Mouse (Mus musculus) forebrain, embryonic 15.5 days (tissue): ENCODE results near the gene Snu13. TPM values are rescaled to one million over a fixed set of nuclear protein-coding genes. Genes with fewer than 3 reads are reported as not detected.

Experiments
- ATAC-seq: fragments of 200-750 bp; cut with Nextera tagmentation; replicated peaks from 2 replicates; pipeline ENCODE4 v1.8.0; 2017; ENCODE audit warnings: mild to moderate bottlenecking, moderate TSS enrichment, moderate library complexity
- H3K27ac ChIP-seq: fragments of 300-500 bp; sonication (generic); replicated peaks from 2 replicates; pipeline ENCODE4 v1.5.1; 2015; ENCODE audit warnings: mild to moderate bottlenecking, inconsistent platforms
- H3K27me3 ChIP-seq: fragments of 300-500 bp; sonication (generic); 2 replicates; pipeline ENCODE4 v1.6.1; 2015; ENCODE audit warnings: inconsistent platforms
- H3K36me3 ChIP-seq: fragments of 300-500 bp; sonication (generic); 2 replicates; pipeline ENCODE4 v1.6.1; 2015; ENCODE audit warnings: mild to moderate bottlenecking, inconsistent platforms
- H3K4me1 ChIP-seq: fragments of 300-500 bp; sonication (generic); 2 replicates; pipeline ENCODE4 v1.6.1; 2015; ENCODE audit warnings: inconsistent platforms
- H3K4me2 ChIP-seq: fragments of 300-500 bp; sonication (generic); replicated peaks from 2 replicates; pipeline ENCODE4 v1.6.1; 2015; ENCODE audit warnings: mild to moderate bottlenecking, inconsistent platforms
- H3K4me3 ChIP-seq: fragments of 300-500 bp; sonication (generic); 2 replicates; pipeline ENCODE4 v1.5.1; 2015; ENCODE audit warnings: mild to moderate bottlenecking, inconsistent platforms
- H3K9ac ChIP-seq: fragments of 300-500 bp; sonication (generic); replicated peaks from 2 replicates; pipeline ENCODE4 v1.6.1; 2015; ENCODE audit warnings: mild to moderate bottlenecking, inconsistent platforms
- H3K9me3 ChIP-seq: fragments of 300-500 bp; sonication (generic); 2 replicates; pipeline ENCODE4 v1.6.1; 2016; ENCODE audit warnings: inconsistent platforms
- WGBS: fragments of 180-500 bp; shearing (Covaris S2); methylation state at CpG from one replicate; pipeline ENCODE4 v1.1.7; 2015; ENCODE audit warnings: mixed read lengths; 5-methylcytosine and 5-hydroxymethylcytosine counted together
- polyA plus RNA-seq: library from polyadenylated mRNA; unstranded; fragments of >200 nt; fragmentation: Nextera tagmentation; extraction: Ambion mirVana; gene quantifications from 2 replicates; pipeline ENCODE4 v1.2.1, GENCODE M21; 2015

Snu13 gene
- polyA plus RNA-seq, 1 experiment from 2014 or later = 264 TPM

DNA sequence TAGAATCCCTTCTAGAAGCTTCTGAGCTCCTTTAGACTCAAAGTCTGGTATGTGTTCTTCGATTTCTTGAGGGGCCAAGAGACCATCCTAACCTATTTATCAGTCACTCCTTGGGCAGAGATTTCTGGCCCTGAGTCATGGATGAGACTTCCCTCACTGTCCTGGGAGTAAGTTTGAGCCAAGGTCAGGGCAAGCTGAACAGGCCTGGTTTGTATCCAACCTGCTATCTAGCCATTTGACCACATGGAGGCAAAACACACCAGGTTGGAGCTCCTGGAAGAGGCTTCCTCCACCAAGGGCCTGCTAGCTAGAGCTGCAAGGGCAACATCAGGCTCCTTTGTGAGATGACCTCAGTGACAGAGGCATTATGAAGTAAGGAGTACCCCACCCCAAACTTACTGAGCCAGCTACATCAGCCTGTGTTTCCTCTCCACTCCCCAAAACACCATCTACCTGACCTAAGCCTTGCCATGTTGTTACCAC is 11.4 kb upstream of the Snu13 start, which contains the start of gene 4930407I10Rik:
Gene 4930407I10Rik, plus strand, starts transcription at position 433 of the 483 bp plus-strand sequence.
- 81% methylated on average over 1 of the region's 1 CpGs for WGBS
- Histone ChIP-seq H3K36me3 (no peaks in the 10 kb centered on the region), H3K4me3 (no peak within 1 kb of the TSS), H3K27ac (no peak within 1 kb of the TSS), H3K4me1 (no peaks in the 10 kb centered on the region), H3K27me3 (no peaks in the 10 kb centered on the region), H3K9ac (no peak within 1 kb of the TSS), H3K4me2 (no peak within 1 kb of the TSS), H3K9me3 (no peaks in the 10 kb centered on the region)
- no peak for ATAC-seq

GRCm38 (mm10) chr15:82052544-82052943 is 5.1 kb upstream of the Snu13 start:
- 73% methylated on average over 5 of the region's 5 CpGs for WGBS
- no peak overlapping the region for H3K4me2 ChIP-seq
- no peak overlapping the region for H3K4me3 ChIP-seq
- H3K9me3 ChIP-seq = no peaks in the 10 kb centered on the region
- peaks cover 5% of the 10 kb centered on the region for H3K4me1 ChIP-seq
- no peaks in the 10 kb centered on the region for H3K27me3 ChIP-seq
- no peak overlapping the region for H3K9ac ChIP-seq
- ATAC-seq = no peak
- H3K36me3 ChIP-seq = no peaks in the 10 kb centered on the region
- H3K27ac ChIP-seq = no peak overlapping the region

- ATAC-seq = 0 out of 2 replicates have a peak, but pooled peaks have one; percentile 43
- Histone ChIP-seq H3K9me3 (no peaks in the 10 kb centered on the region), H3K27ac (peak overlapping the region; percentile 90; the same call in 1 of the 2 replicates), H3K4me2 (peak overlapping the region; percentile 92), H3K27me3 (no peaks in the 10 kb centered on the region), H3K36me3 (peaks cover 14% of the 10 kb centered on the region), H3K4me1 (peaks cover 31% of the 10 kb centered on the region), H3K9ac (peak overlapping the region; percentile 94), H3K4me3 (peak overlapping the region; percentile 99)
- 5% methylated on average over 26 of the region's 26 CpGs for WGBS
Observed at GRCm38 (mm10) chr15:82046246-82046891, 1.0 kb downstream of the Snu13 start.

GRCm38 (mm10) chr15:82044166-82044784 is 3.1 kb downstream of the Snu13 start:
- Histone ChIP-seq H3K9me3 (no peaks in the 10 kb centered on the region), H3K36me3 (peaks cover 26% of the 10 kb centered on the region), H3K9ac (no peak overlapping the region), H3K27me3 (no peaks in the 10 kb centered on the region), H3K4me3 (no peak overlapping the region), H3K27ac (no peak overlapping the region), H3K4me1 (peaks cover 31% of the 10 kb centered on the region), H3K4me2 (no peak overlapping the region)
- no peak for ATAC-seq
- WGBS = 98% methylated on average over 7 of the region's 7 CpGs

DNA sequence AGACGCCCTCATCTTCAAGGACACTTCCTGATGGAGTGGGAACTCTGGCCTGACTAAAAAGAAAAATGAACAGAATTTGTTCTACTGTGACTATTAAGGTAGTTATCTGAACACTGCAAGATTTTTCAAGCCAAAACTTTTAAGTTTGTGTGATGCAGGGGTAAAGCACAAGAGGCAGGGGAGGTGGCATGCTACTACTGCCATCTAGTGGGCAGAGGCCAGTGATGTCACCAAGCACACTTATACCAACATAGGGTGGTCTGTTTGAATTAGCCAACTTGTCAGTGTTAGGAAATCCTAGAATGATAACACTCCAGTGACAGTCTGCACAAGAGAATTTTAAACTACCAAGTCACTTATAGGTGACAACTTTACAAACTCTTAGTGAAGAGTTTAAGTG is 6.7 kb downstream of the Snu13 start:
- H3K27me3 ChIP-seq = no peaks in the 10 kb centered on the region
- 88% methylated on average over 1 of the region's 1 CpGs for WGBS
- H3K36me3 ChIP-seq = peaks cover 54% of the 10 kb centered on the region
- H3K4me2 ChIP-seq = no peak overlapping the region
- peaks cover 14% of the 10 kb centered on the region for H3K4me1 ChIP-seq
- H3K9me3 ChIP-seq = no peaks in the 10 kb centered on the region
- ATAC-seq = 0 out of 2 replicates have a peak, but pooled peaks have one; percentile 48
- H3K4me3 ChIP-seq = no peak overlapping the region
- no peak overlapping the region for H3K27ac ChIP-seq
- H3K9ac ChIP-seq = no peak overlapping the region

- no peak overlapping the region for H3K9ac ChIP-seq
- H3K27me3 ChIP-seq = no peaks in the 10 kb centered on the region
- H3K36me3 ChIP-seq = peaks cover 61% of the 10 kb centered on the region
- no peak overlapping the region for H3K27ac ChIP-seq
- H3K4me3 ChIP-seq = no peak overlapping the region
- no peak for ATAC-seq
- no peaks in the 10 kb centered on the region for H3K4me1 ChIP-seq
- no peaks in the 10 kb centered on the region for H3K9me3 ChIP-seq
- no peak overlapping the region for H3K4me2 ChIP-seq
- 84% methylated on average over 12 of the region's 12 CpGs for WGBS
Observed at GRCm38 (mm10) chr15:82035904-82036689, 11.3 kb downstream of the Snu13 start.

DNA sequence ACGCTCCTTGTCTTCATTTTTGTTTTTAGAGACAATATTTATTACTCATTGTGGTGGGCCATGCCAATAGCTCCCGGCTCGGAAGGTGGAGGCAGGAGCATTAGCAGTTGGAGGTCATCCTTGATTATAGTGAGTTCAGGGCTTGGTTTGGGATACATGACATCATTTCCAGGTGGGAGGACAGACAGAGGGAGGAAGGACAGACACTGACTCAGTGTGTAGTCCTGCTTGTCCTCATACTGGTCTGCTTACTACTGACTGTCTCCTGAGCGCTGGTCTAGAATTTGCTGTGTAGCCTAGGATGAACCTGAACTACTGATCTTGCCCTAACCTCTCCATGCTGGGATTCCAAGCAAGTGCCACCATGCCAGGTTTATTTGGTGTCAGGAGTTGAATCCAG is 13.6 kb downstream of the Snu13 start, which contains the start of gene Desi1:
Gene Desi1, minus strand, starts transcription at position 101 of the 400 bp plus-strand sequence.
- Histone ChIP-seq H3K9me3 (no peaks in the 10 kb centered on the region), H3K36me3 (peaks cover 64% of the 10 kb centered on the region), H3K27me3 (no peaks in the 10 kb centered on the region), H3K9ac (no peak within 1 kb of the TSS), H3K27ac (no peak within 1 kb of the TSS), H3K4me1 (no peaks in the 10 kb centered on the region), H3K4me2 (no peak within 1 kb of the TSS), H3K4me3 (no peak within 1 kb of the TSS)
- ATAC-seq = no peak
- 97% methylated on average over 4 of the region's 4 CpGs for WGBS

GRCm38 (mm10) chr15:82032386-82032785 is 15.0 kb downstream of the Snu13 start:
- Histone ChIP-seq H3K9me3 (no peaks in the 10 kb centered on the region), H3K4me3 (no peak overlapping the region), H3K27ac (no peak overlapping the region), H3K4me2 (no peak overlapping the region), H3K9ac (no peak overlapping the region), H3K27me3 (no peaks in the 10 kb centered on the region), H3K4me1 (no peaks in the 10 kb centered on the region), H3K36me3 (peaks cover 69% of the 10 kb centered on the region)
- no peak for ATAC-seq
- WGBS = 86% methylated on average over 7 of the region's 7 CpGs

- peaks cover 91% of the 10 kb centered on the region for H3K36me3 ChIP-seq
- no peaks in the 10 kb centered on the region for H3K4me1 ChIP-seq
- H3K4me2 ChIP-seq = no peak overlapping the region
- no peak overlapping the region for H3K9ac ChIP-seq
- no peak overlapping the region for H3K27ac ChIP-seq
- H3K9me3 ChIP-seq = no peaks in the 10 kb centered on the region
- no peaks in the 10 kb centered on the region for H3K27me3 ChIP-seq
- ATAC-seq = no peak
- 93% methylated on average over 7 of the region's 7 CpGs for WGBS
- H3K4me3 ChIP-seq = no peak overlapping the region
Observed at GRCm38 (mm10) chr15:82027726-82028125, 19.7 kb downstream of the Snu13 start.

DNA sequence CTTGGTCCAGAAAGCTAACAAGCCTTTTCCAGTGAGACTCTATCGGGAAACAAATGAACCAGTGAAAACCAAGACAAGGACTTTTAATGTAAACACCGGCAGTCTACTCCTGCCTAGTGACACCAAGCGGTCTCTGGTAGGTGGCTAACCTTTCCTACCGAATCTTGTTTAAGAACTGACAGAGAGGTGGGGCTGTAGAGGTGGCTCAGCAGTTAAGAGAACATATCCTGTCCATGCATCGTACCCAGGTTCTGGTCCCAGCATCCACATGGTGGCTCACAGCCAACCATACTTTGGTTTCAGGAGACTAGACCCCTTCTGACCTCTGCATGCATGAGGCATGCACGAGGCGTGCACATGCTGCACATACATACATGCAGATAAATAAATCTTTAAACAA is 20.1 kb downstream of the Snu13 start:
- H3K27me3 ChIP-seq = no peaks in the 10 kb centered on the region
- H3K4me3 ChIP-seq = no peak overlapping the region
- no peak overlapping the region for H3K27ac ChIP-seq
- H3K36me3 ChIP-seq = peaks cover 93% of the 10 kb centered on the region
- H3K4me1 ChIP-seq = no peaks in the 10 kb centered on the region
- H3K9me3 ChIP-seq = no peaks in the 10 kb centered on the region
- no peak overlapping the region for H3K4me2 ChIP-seq
- ATAC-seq = no peak
- no peak overlapping the region for H3K9ac ChIP-seq
- 95% methylated on average over 7 of the region's 7 CpGs for WGBS

DNA sequence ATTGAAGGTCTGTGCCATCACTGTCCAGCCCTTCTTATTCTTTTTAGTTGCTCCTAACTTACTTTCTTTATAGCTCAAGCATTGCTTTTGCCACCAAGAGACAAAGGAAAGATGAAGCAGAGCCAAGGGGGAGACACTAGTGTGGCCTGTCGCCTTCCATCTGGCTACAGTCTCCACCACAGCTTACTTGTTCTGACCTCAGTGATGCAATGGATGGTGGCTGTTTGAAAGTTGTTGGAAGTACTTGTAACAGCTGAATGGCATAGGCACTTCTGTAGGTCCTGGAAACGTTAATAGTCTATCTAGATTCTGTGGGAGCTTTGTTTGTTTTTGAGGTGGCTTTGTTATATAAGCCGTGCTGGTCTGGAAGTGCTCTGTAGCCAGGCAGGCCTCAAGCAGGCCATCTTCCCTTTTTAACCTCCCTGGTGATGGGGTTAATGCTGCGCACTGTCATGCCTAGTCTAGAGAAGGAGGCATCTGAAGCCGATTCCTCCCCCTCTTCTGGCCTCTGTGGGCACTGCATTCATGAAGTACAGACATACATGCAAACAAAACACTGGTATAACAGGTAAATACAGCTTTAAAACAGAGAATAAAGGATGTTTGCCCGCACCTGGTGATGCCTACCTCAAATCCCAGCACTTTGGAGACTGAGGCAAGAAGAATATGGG is 23.3 kb downstream of the Snu13 start:
- Histone ChIP-seq H3K9me3 (no peaks in the 10 kb centered on the region), H3K27ac (no peak overlapping the region), H3K4me2 (no peak overlapping the region), H3K36me3 (peaks cover 78% of the 10 kb centered on the region), H3K9ac (no peak overlapping the region), H3K4me3 (no peak overlapping the region), H3K4me1 (0 out of 2 replicates have a peak, but pooled peaks cover 2% of the 10 kb centered on the region), H3K27me3 (no peaks in the 10 kb centered on the region)
- WGBS = 91% methylated on average over 6 of the region's 6 CpGs
- no peak for ATAC-seq
